Mouse (Mus musculus) heart, adult 8-10 months (tissue): ENCODE data around the gene Itpr2. TPM values are rescaled to one million over a fixed set of nuclear protein-coding genes. Genes with fewer than 3 reads are reported as not detected.

Experiments used
- DNase-seq: peaks from one replicate; pipeline ENCODE4 v3.0.0; 2022; ENCODE audit warnings: low spot score
- total RNA-seq, 4 experiments: library from RNA; stranded (reverse); gene quantifications; 2 replicates each; pipeline ENCODE4 v1.2.4; 2022

The Itpr2 gene
- total RNA-seq, 4 experiments from 2014 or later = 19.4 to 28.1 (median 21.2) TPM

- no peak for DNase-seq
Measured at GRCm38 (mm10) chr6:146260674-146261376, 241.2 kb downstream of the Itpr2 start.

- no peak for DNase-seq
Measured at GRCm38 (mm10) chr6:146258751-146259150, 243.3 kb downstream of the Itpr2 start.

GRCm38 (mm10) chr6:146258261-146258660, 243.8 kb downstream of the Itpr2 start:
- DNase-seq = no peak

- no peak for DNase-seq
Measured at GRCm38 (mm10) chr6:146256947-146257670, 244.9 kb downstream of the Itpr2 start.

- no peak for DNase-seq
Measured at GRCm38 (mm10) chr6:146256401-146256800, 245.6 kb downstream of the Itpr2 start.

- no peak for DNase-seq
Measured at GRCm38 (mm10) chr6:146255656-146256055, 246.4 kb downstream of the Itpr2 start.

GRCm38 (mm10) chr6:146254931-146255330, 247.1 kb downstream of the Itpr2 start:
- DNase-seq = no peak

GRCm38 (mm10) chr6:146254216-146254820, 247.7 kb downstream of the Itpr2 start:
- DNase-seq = no peak

- no peak for DNase-seq
Measured at GRCm38 (mm10) chr6:146249096-146249495, 252.9 kb downstream of the Itpr2 start.

GRCm38 (mm10) chr6:146248341-146248740, 253.7 kb downstream of the Itpr2 start:
- no peak for DNase-seq

- no peak for DNase-seq
Measured at GRCm38 (mm10) chr6:146247906-146248305, 254.1 kb downstream of the Itpr2 start.

GRCm38 (mm10) chr6:146246368-146246767, 255.7 kb downstream of the Itpr2 start:
- DNase-seq = no peak

- no peak for DNase-seq
Measured at GRCm38 (mm10) chr6:146245888-146246287, 256.1 kb downstream of the Itpr2 start.

- DNase-seq = no peak
Measured at GRCm38 (mm10) chr6:146243068-146243467, 259.0 kb downstream of the Itpr2 start.

GRCm38 (mm10) chr6:146241336-146241735, 260.7 kb downstream of the Itpr2 start:
- no peak for DNase-seq

- no peak for DNase-seq
Measured at GRCm38 (mm10) chr6:146235165-146235564, 266.9 kb downstream of the Itpr2 start.

GRCm38 (mm10) chr6:146234417-146234816, 267.6 kb downstream of the Itpr2 start:
- DNase-seq = no peak

GRCm38 (mm10) chr6:146230903-146231302, 271.1 kb downstream of the Itpr2 start:
- no peak for DNase-seq

- DNase-seq = no peak
Measured at GRCm38 (mm10) chr6:146230373-146230788, 271.6 kb downstream of the Itpr2 start.

- DNase-seq = no peak
Measured at GRCm38 (mm10) chr6:146229967-146230366, 272.1 kb downstream of the Itpr2 start.

- DNase-seq = no peak
Measured at GRCm38 (mm10) chr6:146229519-146229918, 272.5 kb downstream of the Itpr2 start.

- DNase-seq = no peak
Measured at GRCm38 (mm10) chr6:146228048-146228447, 274.0 kb downstream of the Itpr2 start.
